Mouse (Mus musculus) liver, adult 2 months (tissue): ENCODE data around the gene Emc10.

Source experiments
- CTCF ChIP-seq: fragments of 200-500 bp; IDR thresholded peaks from 2 replicates; pipeline ENCODE4 v1.5.1; 2011; ENCODE audit warnings: low read depth, low read length, control low read depth
- POLR2A ChIP-seq: fragments of 200-500 bp; IDR thresholded peaks from 2 replicates; pipeline ENCODE4 v1.6.1; 2011; ENCODE audit warnings: low read length, control low read depth; ENCODE audit not compliant: insufficient read depth; ENCODE audit errors: extremely low read depth

GRCm38 (mm10) chr7:44523056-44523455, 26.7 kb upstream of the Emc10 start:
- no peak for TF ChIP-seq CTCF
- no peak for TF ChIP-seq POLR2A
